Mouse (Mus musculus) right cerebral cortex, adult 2 months (tissue): Measurements from ENCODE around the gene Tbx10.
"Not testable (repeated sequence)": the region's sequence is repeated elsewhere in the genome, so short reads cannot be mapped to it uniquely, and the experiment has no call there.

Experiments used
- DNase-seq, 2 experiments: peaks; one replicate each; pipeline ENCODE4 v3.0.0; 2021 to 2022; ENCODE audit warnings: low spot score in 2 of 2

Tbx10 gene

DNA sequence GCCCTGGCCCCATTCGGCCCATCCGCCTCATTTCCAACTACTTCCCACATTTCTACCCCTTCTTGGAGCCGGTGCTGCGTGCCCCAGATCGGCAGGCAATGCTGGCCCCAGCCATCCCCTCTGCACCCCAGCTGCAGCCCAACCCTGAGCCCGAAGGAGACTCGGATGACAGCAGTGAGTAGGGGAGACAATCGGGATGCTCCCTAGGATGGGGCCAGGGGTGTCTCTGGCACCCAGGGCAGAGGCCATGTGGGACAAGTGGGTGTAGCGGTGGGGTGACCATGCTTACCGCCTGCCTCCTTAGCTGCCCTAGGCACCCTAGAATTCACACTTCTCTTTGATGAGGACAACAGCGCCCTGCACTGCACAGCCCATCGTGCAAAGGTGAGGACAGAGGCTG, 11.1 kb downstream of the Tbx10 start:
- DNase-seq = no peak

DNA sequence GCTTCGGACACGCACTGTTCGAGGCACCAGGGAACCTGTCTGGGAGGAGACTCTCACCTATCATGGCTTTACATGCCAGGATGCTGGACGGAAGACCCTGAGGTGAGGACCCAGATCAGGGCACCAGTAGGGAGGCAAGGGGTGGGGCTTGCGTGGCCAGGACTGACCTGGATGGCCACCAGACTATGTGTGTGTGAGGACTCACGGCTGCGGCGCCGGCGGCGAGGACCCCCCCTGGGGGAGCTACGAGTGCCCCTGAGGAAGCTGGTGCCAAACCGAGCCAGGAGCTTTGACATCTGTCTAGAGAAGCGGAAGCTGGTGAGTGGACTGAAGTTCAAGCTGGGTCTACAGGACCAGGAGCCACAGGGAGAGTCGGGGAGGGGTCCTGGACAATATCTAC, 11.8 kb downstream of the Tbx10 start:
- no peak for DNase-seq

DNA sequence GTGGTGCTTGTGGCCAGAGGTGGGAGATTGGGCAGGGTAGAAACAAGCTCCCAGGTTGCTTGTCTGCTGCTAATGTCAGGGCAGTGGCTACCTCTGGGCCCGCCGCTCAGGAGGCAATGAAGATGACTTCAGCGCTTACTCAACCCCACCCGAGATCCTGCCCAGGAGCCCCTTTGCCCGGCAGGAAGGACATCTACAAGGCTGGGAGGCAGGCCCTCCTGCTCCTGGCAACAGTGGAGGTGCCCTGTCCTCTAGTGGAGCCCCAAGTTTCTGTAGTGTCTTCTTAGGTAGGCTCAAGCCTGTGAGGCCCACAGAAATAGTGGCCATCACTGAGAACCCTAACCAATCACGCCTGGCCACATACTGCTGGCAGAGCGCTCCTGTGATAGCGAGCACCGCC, 12.5 kb downstream of the Tbx10 start:
- DNase-seq = no peak

DNA sequence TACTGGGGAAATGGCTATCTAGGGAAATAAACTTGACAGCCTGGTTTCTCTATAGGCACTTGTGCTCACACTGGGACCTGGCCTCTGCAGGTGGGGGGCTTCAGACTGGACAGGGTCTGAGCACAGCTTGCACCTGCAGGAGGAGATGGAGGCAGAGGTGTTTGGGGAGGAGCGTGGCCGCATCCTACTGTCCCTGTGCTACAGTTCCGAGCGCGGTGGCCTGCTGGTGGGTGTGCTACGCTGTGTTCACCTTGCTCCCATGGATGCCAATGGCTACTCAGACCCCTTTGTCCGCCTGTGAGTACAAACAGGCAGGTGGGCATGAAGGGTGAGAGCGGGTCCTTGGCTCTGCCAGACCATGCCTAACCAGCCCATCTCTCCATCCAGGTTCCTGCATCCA, 13.4 kb downstream of the Tbx10 start:
- no peak for DNase-seq

DNA sequence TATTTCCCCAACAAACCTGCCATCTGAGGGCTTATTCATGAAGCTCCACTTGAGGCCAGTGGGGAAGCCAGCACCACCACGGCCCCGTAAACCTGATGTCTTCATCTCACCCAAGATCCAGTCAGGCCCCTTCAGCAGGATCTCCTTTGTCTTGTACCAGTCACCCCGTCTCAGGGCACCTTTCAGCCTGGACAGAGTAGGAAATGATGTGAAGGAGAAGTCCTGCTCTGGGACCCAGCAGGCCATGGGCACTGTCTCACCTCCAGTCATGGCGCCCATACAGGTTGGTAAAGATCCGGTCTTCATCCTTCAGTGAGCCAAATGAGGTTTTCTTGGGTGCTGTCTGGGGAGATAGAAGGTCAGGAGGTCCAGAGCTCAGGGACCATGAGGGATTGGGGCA, 18.5 kb downstream of the Tbx10 start:
- no peak for DNase-seq

DNA sequence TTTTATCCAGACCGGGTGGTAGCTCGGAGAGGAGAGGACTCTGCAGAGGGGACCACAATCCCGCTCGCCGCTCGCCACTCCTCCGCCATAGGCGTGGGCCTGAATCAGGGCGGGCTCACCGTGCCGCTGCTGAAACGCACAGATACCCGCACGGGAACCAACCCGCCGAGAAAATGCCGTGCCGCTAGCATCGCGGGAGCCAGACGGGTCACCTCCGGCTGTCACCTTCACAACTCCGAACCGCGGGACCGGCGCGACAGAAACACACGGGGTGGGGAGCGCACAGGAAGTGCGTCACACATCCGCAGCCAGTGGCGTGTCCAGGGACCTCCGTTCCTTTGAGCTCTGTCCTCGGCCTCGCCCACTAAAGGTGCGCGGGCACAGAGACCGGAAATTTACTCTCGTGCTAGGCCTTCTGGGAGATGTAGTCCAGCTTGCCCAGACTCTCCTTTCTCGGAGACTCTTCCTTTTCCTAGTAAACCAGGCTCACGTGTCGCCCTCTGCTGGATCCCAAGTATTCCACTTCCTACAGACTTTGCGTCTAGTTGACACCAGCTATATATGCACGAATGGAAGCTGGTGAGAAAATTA, 20.0 kb downstream of the Tbx10 start, which contains the start of gene Ndufv1:
TSS of gene Ndufv1 (minus strand) at position 375 of the 591 bp plus-strand sequence.
- peak; percentile 98 to 99 for DNase-seq

DNA sequence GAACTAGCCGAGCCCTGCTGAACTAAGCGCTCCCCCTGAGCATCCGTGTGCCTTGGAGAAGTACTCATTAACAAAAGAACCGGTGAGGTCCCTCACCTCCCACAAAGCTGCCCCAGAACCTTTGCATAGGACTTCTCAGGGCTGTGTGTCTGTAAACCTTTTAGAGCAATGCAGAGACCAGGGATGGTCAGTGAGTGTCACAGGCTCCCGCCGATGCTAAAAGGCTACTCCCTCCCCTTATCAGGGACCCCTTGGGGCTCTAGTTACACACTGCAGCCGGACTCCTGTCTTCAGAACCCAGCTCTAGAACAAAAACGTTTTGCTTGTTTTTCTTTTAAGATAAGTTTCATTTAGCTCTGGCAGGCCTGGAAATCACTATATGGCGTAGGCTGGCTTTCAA, 20.5 kb downstream of the Tbx10 start:
- DNase-seq = no peak

DNA sequence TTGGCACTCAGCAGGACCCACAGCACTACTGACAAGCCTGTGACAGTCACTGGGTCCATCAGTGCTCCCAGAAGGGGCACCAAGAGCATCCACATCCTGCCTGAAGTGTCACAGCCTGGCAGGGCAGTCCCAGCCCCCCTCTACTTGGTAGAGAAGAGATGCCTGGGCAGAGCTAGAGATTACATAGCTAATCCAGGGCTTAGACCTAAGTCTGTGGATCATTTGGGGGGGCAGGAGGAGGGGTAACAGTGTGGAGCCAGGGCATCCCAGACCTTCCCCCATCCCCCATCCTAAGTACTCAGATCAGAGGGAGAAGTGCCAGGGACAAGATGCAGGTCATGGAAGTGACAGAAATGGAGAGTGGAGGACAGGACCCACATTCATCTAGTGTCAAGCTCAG, 22.2 kb downstream of the Tbx10 start:
- no peak for DNase-seq

DNA sequence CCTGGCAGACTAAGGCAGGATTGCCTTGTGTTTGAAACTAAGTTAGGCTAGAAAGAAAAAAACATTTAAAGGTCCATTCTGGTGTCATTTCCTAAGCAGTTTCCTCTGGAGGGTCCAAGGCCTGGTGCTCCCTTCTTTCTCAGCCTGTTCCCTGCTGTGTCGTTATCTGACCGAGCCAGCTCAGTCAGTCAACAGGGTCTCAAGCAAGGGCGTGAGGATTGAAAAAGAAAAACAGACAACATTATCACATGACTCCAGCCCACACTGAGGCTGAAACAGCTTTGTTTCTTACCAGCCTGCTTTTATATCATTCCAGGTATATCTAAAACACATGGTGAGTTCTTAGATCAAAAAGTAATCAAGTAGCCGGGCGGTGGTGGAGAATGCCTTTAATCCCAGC, 23.1 kb downstream of the Tbx10 start:
- no peak for DNase-seq

DNA sequence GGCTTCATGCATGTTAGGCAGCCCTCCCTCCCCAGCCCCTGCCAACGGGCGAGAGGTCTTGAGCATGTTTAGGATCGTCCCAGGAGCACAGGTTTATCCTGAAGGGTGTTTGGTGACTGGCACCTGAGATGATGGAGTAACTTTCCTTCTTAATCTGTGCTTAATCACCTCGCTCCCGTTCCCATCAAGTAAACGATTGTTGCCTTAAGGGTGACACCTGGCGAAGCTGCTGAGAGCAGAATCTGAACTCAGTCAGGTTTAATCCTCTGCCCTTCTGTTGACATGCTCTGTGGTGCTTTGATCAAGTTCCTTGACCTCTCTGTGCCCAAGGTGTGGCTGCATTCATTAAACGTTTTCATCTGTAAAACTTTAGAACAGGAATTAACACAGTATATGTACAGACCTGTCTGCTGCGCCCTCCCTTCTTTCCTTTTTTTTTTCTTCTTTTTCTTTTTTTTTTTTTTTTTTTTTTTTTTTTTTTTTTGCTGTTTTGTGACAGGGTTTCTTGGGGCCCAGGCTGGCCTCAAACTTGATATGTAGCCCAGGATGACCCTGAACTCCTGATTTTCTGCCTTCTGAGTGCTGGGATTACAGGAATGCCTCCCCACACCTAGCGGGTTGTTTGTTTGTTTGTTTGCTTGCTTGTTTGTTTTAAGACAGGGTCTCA, 25.5 kb downstream of the Tbx10 start:
- no peak for DNase-seq

DNA sequence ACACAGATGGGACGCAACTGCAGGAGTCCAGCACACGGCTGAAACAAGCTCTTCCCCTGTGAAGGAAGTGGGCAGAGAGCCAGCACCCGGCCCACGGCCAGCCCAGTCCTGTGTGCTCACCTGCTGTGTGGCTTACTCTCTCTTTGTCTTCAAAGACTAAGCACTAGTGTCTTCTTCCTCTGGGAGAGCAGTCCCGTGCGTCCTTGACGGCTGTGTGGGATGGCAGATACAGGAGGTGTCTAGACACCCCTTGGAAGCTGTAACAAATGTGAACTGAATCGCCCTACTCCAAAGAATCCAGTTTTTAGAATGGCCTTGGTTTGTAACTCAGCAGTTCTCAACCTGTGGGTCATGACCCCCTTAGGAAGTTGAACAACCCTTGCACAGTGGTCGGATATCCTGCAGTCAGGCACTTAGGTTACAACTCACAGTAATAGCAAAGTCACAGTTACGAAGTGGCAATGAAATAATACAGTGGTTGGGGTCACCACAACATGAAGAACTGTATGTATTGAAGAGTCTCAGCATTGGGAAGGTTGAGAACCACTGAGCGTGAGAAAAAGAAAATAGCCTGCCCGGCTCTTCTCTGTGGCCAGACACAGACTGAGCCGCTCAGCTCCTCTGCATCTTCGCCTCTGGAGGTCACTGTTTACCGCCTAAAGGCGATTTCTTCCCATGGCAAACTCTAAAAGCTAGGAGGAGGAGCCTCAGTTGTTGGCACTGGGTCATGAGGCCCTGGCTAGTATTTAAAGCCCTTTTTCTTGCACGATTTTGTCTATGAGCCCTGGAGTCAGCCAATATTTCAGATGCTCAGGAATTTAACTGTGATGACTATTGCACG, 26.4 kb downstream of the Tbx10 start:
- DNase-seq = peak; percentile 78 to 81

DNA sequence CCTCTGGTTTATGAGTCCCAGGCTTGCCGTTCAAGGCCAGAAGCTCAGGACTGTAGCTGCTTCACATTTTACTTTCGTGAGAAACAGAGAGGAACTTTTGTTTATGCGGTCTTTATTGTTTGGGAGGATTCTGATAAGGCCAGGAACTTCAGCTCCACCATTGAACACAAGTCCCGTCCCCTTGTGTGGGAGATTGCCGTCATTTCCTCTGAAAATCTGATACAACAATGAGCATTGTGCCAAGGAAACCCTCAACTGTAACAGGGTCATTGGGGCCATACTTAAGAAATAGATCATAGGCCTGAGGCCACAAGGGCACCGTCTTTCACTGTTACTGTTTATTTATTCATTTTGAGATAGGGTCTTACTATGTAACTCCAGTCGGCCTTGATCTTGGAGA, 30.6 kb downstream of the Tbx10 start:
- no peak for DNase-seq

DNA sequence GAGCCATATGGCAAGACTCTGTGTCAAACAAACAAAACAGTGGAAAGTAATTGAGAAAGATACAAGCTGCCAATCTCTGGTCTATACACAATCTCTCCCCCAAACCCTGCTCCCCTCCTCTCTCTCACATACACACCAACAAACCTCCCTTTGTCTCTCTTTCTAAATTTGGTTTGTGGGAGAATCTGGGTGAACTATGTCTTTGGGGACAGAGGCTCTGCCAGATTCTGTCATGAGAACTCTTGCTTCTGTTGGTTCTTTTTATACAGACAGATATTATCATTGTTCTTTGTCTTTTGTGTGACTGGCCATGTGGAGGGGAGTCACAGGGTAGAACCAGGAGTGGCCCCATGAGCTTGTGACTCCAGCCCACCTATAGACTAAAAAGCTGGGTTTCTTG, 35.0 kb downstream of the Tbx10 start:
- DNase-seq = no peak

DNA sequence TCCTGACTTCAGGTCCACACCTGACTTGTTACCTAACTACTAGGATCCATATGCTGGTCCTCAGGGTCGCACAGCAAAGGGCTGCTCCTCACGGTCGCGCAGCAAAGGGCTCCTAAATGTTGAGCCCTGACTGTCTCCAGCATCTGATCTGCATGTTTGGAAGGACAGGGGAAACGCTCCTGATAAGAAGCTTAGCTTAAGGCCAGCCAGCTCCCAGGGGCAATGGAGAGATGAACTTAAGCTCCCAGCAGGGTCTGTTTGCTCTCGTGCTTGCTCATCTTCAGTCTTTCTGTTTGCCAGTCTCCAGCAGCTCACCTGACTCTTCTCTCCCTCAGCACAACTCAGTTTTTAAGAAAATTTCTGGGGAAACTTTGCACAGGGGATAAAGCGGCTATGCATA, 40.1 kb downstream of the Tbx10 start:
- no peak for DNase-seq

DNA sequence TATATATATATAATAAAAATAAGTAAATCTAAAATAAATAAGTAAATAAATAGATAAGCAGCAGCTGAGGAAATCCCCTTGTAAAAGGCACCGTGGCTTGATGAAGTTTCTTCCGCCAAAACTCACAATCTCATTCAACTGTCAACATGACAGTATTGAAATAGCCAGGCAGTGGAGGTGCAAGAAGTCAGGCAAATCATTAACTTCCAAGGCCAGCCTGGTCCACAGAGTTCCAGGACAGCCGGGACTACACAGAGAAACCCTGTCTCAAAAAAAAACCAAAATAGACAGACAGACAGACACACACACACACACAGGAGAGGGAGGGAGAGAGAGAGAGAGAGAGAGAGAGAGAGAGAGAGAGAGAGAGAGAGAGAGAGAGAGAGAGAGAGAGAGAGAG, 40.7 kb downstream of the Tbx10 start:
- no peak for DNase-seq

DNA sequence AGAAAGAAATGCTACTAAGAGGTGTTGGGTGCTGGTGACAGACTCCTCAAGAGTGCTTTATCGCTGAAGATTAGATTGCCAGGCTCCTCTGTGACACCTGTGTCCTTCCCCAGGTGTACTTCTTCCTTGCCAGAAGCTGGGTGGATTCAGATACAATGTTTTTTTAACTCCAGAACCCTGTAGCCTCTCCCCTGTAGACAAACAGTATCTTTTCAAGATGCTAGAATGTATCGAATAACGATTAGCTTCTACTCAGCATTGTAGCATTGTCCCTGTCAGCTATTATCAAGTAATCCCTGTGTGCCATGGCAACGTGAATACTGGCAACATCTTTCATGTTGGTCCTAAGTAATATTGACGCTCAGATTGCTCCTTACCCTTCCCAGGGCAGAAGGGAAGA, 41.2 kb downstream of the Tbx10 start:
- no peak for DNase-seq

DNA sequence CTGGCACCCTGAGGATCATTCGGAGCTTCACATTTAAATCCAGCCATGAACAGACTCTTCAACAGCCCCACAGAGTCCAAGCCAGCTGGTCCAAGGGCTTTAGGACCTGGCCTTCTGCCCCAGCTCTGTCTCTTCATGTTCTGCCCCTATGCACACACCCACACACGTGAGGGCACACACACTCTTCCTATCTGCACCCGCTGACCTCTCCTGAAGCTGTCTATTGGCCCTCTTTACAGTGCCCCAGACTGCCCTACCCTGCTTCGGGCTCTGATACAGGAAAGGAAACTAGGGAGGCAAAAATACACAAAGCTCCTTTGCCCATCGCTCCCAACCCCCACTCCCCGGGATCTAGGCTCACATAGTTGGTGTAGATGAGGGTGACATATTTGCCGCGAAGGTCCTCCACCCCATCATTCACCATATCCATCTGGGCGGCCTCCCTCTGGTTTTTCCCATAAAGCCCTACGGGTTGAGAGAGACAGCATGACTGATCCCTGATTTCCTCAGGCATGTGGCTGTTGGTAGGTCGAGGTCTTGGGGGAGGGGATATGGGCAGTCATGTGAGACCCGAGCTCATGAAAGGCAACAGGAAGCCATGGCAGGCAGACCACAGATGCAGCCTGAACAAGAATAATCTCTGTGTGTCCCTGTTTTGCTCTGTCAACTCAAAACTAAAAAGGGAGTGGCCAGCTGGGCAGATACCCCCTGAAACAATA, 43.9 kb downstream of the Tbx10 start:
- DNase-seq = no peak

DNA sequence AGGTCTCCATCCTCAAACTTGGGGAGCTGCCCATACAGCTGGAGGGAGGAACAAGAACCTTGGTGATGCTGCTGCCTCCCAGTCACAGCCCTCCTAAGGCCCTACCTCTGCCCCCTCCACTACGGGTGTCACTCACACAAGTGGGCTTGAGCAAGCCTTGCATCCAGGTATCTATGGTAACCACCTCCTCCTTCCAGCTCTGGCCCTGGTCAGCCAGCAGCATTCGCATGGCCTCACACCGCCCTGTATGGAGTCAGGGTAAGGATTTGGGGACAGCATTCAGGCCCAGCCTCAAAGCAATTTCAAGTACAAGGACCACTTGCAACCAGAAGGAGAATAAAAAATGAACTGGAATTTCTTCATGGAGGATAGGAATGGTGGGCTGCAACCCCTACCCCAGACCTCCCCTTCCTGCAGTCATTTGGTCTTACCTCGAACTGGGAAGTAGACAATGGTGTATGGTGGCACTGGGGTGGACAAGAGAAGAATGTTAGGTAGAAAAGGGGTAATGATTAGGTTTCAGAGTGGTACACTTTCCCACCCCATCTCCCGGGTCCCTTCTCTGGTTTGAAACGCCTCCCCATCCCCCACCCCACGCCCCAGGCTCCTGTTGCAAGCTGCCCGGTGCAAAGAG, 44.7 kb downstream of the Tbx10 start:
- DNase-seq = not testable (repeated sequence)

DNA sequence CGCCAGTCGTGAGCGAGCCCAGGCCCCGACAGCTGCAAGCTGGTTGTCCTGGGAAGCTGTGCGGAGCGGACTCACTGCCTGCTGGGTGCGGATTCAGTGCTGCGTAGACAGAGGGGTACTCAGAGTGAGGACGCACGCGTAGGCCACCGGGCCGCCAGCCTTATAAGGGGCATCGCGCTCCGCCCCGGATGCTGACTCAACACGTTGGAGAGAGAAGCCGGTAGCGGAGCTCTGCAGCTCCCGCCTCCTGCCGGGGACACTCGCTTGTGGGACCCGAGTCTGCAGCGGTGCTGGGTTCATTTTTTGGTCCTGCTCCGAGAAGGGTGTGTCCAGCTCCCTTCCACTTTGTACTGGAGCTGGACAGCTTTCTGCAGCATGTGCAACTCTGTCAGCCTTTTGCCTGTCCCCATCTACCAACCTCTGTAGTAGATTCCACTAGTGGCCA, 45.3 kb downstream of the Tbx10 start, which contains the start of gene Gstp1:
TSS of gene Gstp1 (minus strand) at position 198 of the 445 bp plus-strand sequence.
- peak; percentile 87 to 89 for DNase-seq

DNA sequence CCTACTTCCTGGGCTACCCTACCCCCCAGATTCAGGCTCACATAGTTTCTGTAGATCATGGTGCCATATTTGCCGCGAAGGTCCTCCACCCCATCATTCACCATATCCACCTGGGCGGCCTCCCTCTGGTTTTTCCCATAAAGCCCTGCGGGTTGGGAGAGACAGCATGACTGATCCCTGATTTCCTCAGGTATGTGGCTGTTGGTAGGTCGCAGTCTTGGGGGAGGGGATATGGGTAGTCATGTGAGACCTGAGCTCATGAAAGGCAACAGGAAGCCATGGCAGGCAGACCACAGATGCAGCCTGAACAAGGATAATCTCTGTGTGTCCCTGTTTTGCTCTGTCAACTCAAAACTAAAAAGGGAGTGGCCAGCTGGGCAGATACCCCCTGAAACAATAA, 48.4 kb downstream of the Tbx10 start:
- DNase-seq = not testable (repeated sequence)

DNA sequence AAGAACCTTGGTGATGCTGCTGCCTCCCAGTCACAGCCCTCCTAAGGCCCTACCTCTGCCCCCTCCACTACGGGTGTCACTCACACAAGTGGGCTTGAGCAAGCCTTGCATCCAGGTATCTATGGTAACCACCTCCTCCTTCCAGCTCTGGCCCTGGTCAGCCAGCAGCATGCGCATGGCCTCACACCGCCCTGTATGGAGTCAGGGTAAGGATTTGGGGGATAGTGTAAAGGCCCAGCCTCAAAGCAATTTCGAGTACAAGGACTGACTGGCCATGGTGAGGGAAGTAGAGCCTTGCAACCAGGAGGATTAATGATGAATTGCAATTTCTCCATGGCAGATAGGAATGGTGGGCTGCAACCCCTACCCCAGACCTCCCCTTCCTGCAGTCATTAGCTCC, 48.9 kb downstream of the Tbx10 start:
- not testable (repeated sequence) for DNase-seq

DNA sequence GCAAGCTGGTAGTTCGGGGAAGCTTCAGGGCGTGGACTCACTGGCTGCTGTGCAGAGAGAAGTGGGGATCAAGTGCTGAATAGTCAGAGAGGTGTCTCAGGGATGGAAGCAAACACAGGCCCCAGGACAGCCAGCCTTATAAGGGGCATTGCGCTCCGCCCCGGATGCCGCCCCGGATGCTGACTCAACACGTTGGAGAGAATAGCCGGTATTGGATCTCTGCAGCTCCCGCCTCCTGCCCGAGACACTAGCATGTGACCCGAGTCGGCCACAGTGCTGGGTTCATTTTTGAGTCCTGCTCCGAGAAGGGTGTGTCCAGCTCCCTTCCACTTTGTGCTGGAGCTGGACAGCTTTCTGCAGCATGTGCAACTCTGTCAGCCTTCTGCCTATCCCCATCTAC, 49.6 kb downstream of the Tbx10 start:
- no peak for DNase-seq
